8 mouse cellular contexts compared by ENCODE assay signal in genomic region chr8:84025863-84026262, GRCm38 (mm10). TPM values are rescaled to one million over a fixed set of nuclear protein-coding genes. Genes with fewer than 3 reads are reported as not detected.
A peak's percentile ranks its signal among the peaks of the same experiment; 100 is the strongest.
DNase-seq lines count a peak whose midpoint lies in the region; ATAC-seq and TF ChIP-seq lines count a peak whose summit lies in the region.

No protein-coding gene starts in this region.

- no peaks in the 10 kb centered on the region for H3K9me3 ChIP-seq in lung, embryonic 14.5 days (ENCODE audit: low read depth, low read length)
- H3K9me3 ChIP-seq in heart, embryonic 14.5 days (ENCODE audit: control insufficient read depth, low read length) = no peaks in the 10 kb centered on the region
- no peaks in the 10 kb centered on the region for H3K9me3 ChIP-seq in limb, embryonic 15.5 days
- no peaks in the 10 kb centered on the region for H3K9me3 ChIP-seq in neural tube, embryonic 12.5 days

- H3K4me3 ChIP-seq in lung, embryonic 14.5 days (ENCODE audit: low read depth, low read length) = peak overlapping the region; percentile 42
- H3K4me3 ChIP-seq in heart, embryonic 14.5 days (ENCODE audit: control insufficient read depth in 1 of 2, insufficient read depth in 1 of 2, low read depth in 1 of 2, low read length in 2 of 2) = peak overlapping the region; percentile 37 to 45
- peak overlapping the region; percentile 49 for H3K4me3 ChIP-seq in limb, embryonic 15.5 days
- peak overlapping the region; percentile 49 for H3K4me3 ChIP-seq in neural tube, embryonic 12.5 days

- peak; percentile 82 for DNase-seq in lung, embryonic 14.5 days
- no peak for DNase-seq in lung, postnatal 36 days
- DNase-seq in brain, adult 2 months (ENCODE audit: low read depth, low spot score) = peak; percentile 34
- peak; percentile 90 for DNase-seq in thymus, postnatal 4 days
- no peak for DNase-seq in cerebellum, adult 8-10 months

- H3K27me3 ChIP-seq in lung, embryonic 14.5 days (ENCODE audit: insufficient read depth, low read length) = peaks cover 20% of the 10 kb centered on the region; the same call in 1 of the 2 replicates
- peaks cover 50% of the 10 kb centered on the region for H3K27me3 ChIP-seq in heart, embryonic 14.5 days (ENCODE audit: control insufficient read depth, insufficient read depth, low read length)
- peaks cover 42% of the 10 kb centered on the region for H3K27me3 ChIP-seq in limb, embryonic 15.5 days
- H3K27me3 ChIP-seq in neural tube, embryonic 12.5 days (replicated peaks) = peaks cover 38% of the 10 kb centered on the region

- WGBS in lung, embryonic 14.5 days = 2% methylated on average over 41 of the region's 41 CpGs
- under 1% methylated on average over 41 of the region's 41 CpGs for WGBS in heart, embryonic 14.5 days
- WGBS in limb, embryonic 15.5 days = under 1% methylated on average over 40 of the region's 41 CpGs
- 1% methylated on average over 41 of the region's 41 CpGs for WGBS in neural tube, embryonic 12.5 days

- H3K27ac ChIP-seq in lung, embryonic 14.5 days (ENCODE audit: low read depth) = no peak overlapping the region
- no peak overlapping the region for H3K27ac ChIP-seq in heart, embryonic 14.5 days (replicated peaks in 1 of 2; ENCODE audit: control insufficient read depth in 1 of 2, insufficient read depth in 1 of 2, low read depth in 2 of 2, low read length in 2 of 2)
- no peak overlapping the region for H3K27ac ChIP-seq in limb, embryonic 15.5 days
- H3K27ac ChIP-seq in neural tube, embryonic 12.5 days = no peak overlapping the region

- H3K36me3 ChIP-seq in lung, embryonic 14.5 days (ENCODE audit: insufficient read depth) = no peaks in the 10 kb centered on the region
- H3K36me3 ChIP-seq in heart, embryonic 14.5 days (ENCODE audit: control insufficient read depth, insufficient read depth, low read length) = no peaks in the 10 kb centered on the region
- no peaks in the 10 kb centered on the region for H3K36me3 ChIP-seq in limb, embryonic 15.5 days
- H3K36me3 ChIP-seq in neural tube, embryonic 12.5 days = no peaks in the 10 kb centered on the region

- ATAC-seq in lung, embryonic 14.5 days (ENCODE audit: insufficient read depth) = peak; percentile 68; the same call in 1 of the 2 replicates
- 0 out of 2 replicates have a peak, but pooled peaks have one; percentile 20 for ATAC-seq in heart, embryonic 14.5 days (ENCODE audit: insufficient number of reproducible peaks, insufficient read depth, low FRiP score, low read depth)
- peak; percentile 66 for ATAC-seq in limb, embryonic 15.5 days (ENCODE audit: insufficient number of reproducible peaks, low FRiP score, low TSS enrichment, low read depth)
- peak; percentile 60 for ATAC-seq in neural tube, embryonic 12.5 days (ENCODE audit: low FRiP score, low read depth)

- H3K4me1 ChIP-seq in lung, embryonic 14.5 days (ENCODE audit: insufficient read depth) = peaks cover 15% of the 10 kb centered on the region
- peaks cover 24 to 42% of the 10 kb centered on the region in 2 experiments for H3K4me1 ChIP-seq in heart, embryonic 14.5 days (ENCODE audit: control insufficient read depth in 2 of 2, insufficient read depth in 2 of 2, low read length in 2 of 2)
- H3K4me1 ChIP-seq in limb, embryonic 15.5 days = peaks cover 36% of the 10 kb centered on the region
- peaks cover 15% of the 10 kb centered on the region; the same call in 1 of the 2 replicates for H3K4me1 ChIP-seq in neural tube, embryonic 12.5 days

- no peak for TF ChIP-seq CTCF in lung, embryonic 14.5 days (IDR thresholded peaks at IDR 0.05; ENCODE audit: low read depth)

- H3K4me2 ChIP-seq in lung, embryonic 14.5 days = peak overlapping the region; percentile 85
- H3K4me2 ChIP-seq in heart, embryonic 14.5 days (ENCODE audit: low read length) = peak overlapping the region; percentile 80
- peak overlapping the region; percentile 90 for H3K4me2 ChIP-seq in limb, embryonic 15.5 days
- H3K4me2 ChIP-seq in neural tube, embryonic 12.5 days (replicated peaks) = peak overlapping the region; percentile 88

- H3K9ac ChIP-seq in lung, embryonic 14.5 days = peak overlapping the region; percentile 41; the same call in 1 of the 2 replicates
- H3K9ac ChIP-seq in heart, embryonic 14.5 days (ENCODE audit: low read length) = peak overlapping the region; percentile 54
- peak overlapping the region; percentile 31; the same call in 1 of the 2 replicates for H3K9ac ChIP-seq in limb, embryonic 15.5 days
- H3K9ac ChIP-seq in neural tube, embryonic 12.5 days = peak overlapping the region; percentile 57

RNA-seq across cellular contexts. Expression of gene Palm3, which starts 4.6 kb away (rescaled TPM):
- 2.5 and 2.9 TPM in 2 replicates for polyA plus RNA-seq in lung, embryonic 14.5 days (2014; fragmentation: Nextera tagmentation; extraction: Ambion mirVana)
- polyA plus RNA-seq in heart, embryonic 14.5 days (2014; fragmentation: Nextera tagmentation; extraction: Ambion mirVana) = 0.13 and 1.2 TPM in 2 replicates
- 5.4 and 5.5 TPM in 2 replicates for polyA plus RNA-seq in limb, embryonic 15.5 days (2015; fragmentation: Nextera tagmentation; extraction: Ambion mirVana)
- polyA plus RNA-seq in neural tube, embryonic 12.5 days (2016; fragmentation: Nextera tagmentation; extraction: Ambion mirVana) = 10.2 and 10.8 TPM in 2 replicates

RNA-seq across cellular contexts. Expression of gene 2210011C24Rik, which starts 13.9 kb away (rescaled TPM):
- polyA plus RNA-seq in lung, embryonic 14.5 days (2014; fragmentation: Nextera tagmentation; extraction: Ambion mirVana) = 0.83 and 1.2 TPM in 2 replicates
- polyA plus RNA-seq in heart, embryonic 14.5 days (2014; fragmentation: Nextera tagmentation; extraction: Ambion mirVana) = 0.16 and 0.20 TPM in 2 replicates
- 0.27 and 0.71 TPM in 2 replicates for polyA plus RNA-seq in limb, embryonic 15.5 days (2015; fragmentation: Nextera tagmentation; extraction: Ambion mirVana)
- 0.54 TPM in 1 of 2 replicates, not detected in the other for polyA plus RNA-seq in neural tube, embryonic 12.5 days (2016; fragmentation: Nextera tagmentation; extraction: Ambion mirVana)

RNA-seq across cellular contexts. Expression of gene Il27ra, which starts 16.5 kb away (rescaled TPM):
- 1.1 TPM in 2 replicates for polyA plus RNA-seq in lung, embryonic 14.5 days (2014; fragmentation: Nextera tagmentation; extraction: Ambion mirVana)
- polyA plus RNA-seq in heart, embryonic 14.5 days (2014; fragmentation: Nextera tagmentation; extraction: Ambion mirVana) = 6.1 and 6.3 TPM in 2 replicates
- polyA plus RNA-seq in limb, embryonic 15.5 days (2015; fragmentation: Nextera tagmentation; extraction: Ambion mirVana) = 1.7 and 2.2 TPM in 2 replicates
- 0.28 and 0.29 TPM in 2 replicates for polyA plus RNA-seq in neural tube, embryonic 12.5 days (2016; fragmentation: Nextera tagmentation; extraction: Ambion mirVana)

RNA-seq across cellular contexts. Expression of gene Rln3, which starts 18.9 kb away (rescaled TPM):
- polyA plus RNA-seq in lung, embryonic 14.5 days (2014; fragmentation: Nextera tagmentation; extraction: Ambion mirVana) = not detected in 2 replicates
- polyA plus RNA-seq in heart, embryonic 14.5 days (2014; fragmentation: Nextera tagmentation; extraction: Ambion mirVana) = not detected in 2 replicates
- polyA plus RNA-seq in limb, embryonic 15.5 days (2015; fragmentation: Nextera tagmentation; extraction: Ambion mirVana) = not detected in 2 replicates
- polyA plus RNA-seq in neural tube, embryonic 12.5 days (2016; fragmentation: Nextera tagmentation; extraction: Ambion mirVana) = not detected in 2 replicates

RNA-seq across cellular contexts. Expression of gene 1700067K01Rik, which starts 24.6 kb away (rescaled TPM):
- 1.4 and 1.5 TPM in 2 replicates for polyA plus RNA-seq in lung, embryonic 14.5 days (2014; fragmentation: Nextera tagmentation; extraction: Ambion mirVana)
- polyA plus RNA-seq in heart, embryonic 14.5 days (2014; fragmentation: Nextera tagmentation; extraction: Ambion mirVana) = 0.69 and 0.80 TPM in 2 replicates
- 0.58 and 1.00 TPM in 2 replicates for polyA plus RNA-seq in limb, embryonic 15.5 days (2015; fragmentation: Nextera tagmentation; extraction: Ambion mirVana)
- polyA plus RNA-seq in neural tube, embryonic 12.5 days (2016; fragmentation: Nextera tagmentation; extraction: Ambion mirVana) = 0.83 and 0.95 TPM in 2 replicates

Comparison
In these comparisons a context has a peak if more than half of its experiments do, and no peak if none do; other contexts are left out.
1. DNase-seq: peak in lung, embryonic 14.5 days (single experiment), brain, adult 2 months (single experiment) and thymus, postnatal 4 days (single experiment); none in lung, postnatal 36 days (single experiment) and cerebellum, adult 8-10 months (single experiment).
2. Peak in every context shown above with its lines, with median percentiles within 50 percentile points of each other: ATAC-seq, H3K4me2 ChIP-seq, H3K4me3 ChIP-seq and H3K9ac ChIP-seq.